Comparison of ENCODE assay signal across 8 mouse cellular contexts in genomic region chr17:33924577-33925283, GRCm38 (mm10). TPM values are rescaled to one million over a fixed set of nuclear protein-coding genes. Genes with fewer than 3 reads are reported as not detected.
A peak's percentile ranks its signal among the peaks of the same experiment; 100 is the strongest.
DNase-seq lines count a peak whose midpoint lies in the region; TF ChIP-seq lines count a peak whose summit lies in the region.

No protein-coding gene starts in this region.

- H3K27me3 ChIP-seq in heart, adult 2 months (ENCODE audit: control insufficient read depth, insufficient read depth, low read length), result no peaks in the 10 kb centered on the region
- H3K27me3 ChIP-seq in heart, embryonic 10.5 days (ENCODE audit: insufficient read depth, poor library complexity, severe bottlenecking), result no peaks in the 10 kb centered on the region
- no peaks in the 10 kb centered on the region for H3K27me3 ChIP-seq in midbrain, embryonic 10.5 days (ENCODE audit: low read depth, poor library complexity, severe bottlenecking)

- TF ChIP-seq CTCF in heart, adult 2 months (IDR thresholded peaks at IDR 0.05), result peak; percentile 51
- peak; percentile 46 for TF ChIP-seq CTCF in bone marrow, adult 2 months (IDR thresholded peaks at IDR 0.05; ENCODE audit: control insufficient read depth, insufficient read depth, low read length)

- 91% methylated on average over 10 of the region's 10 CpGs for WGBS in heart, adult 2 months
- WGBS in heart, embryonic 10.5 days, result 78% methylated on average over 10 of the region's 10 CpGs
- WGBS in bone marrow, adult 2 months, result 80% methylated on average over 10 of the region's 10 CpGs
- 83% methylated on average over 10 of the region's 10 CpGs for WGBS in midbrain, embryonic 10.5 days

- H3K27ac ChIP-seq in heart, adult 2 months, result no peak overlapping the region
- H3K27ac ChIP-seq in heart, embryonic 10.5 days, result no peak overlapping the region
- H3K27ac ChIP-seq in bone marrow, adult 2 months (ENCODE audit: control insufficient read depth, insufficient read depth, low read depth, low read length, poor library complexity), result no peak overlapping the region
- H3K27ac ChIP-seq in midbrain, embryonic 10.5 days (replicated peaks), result no peak overlapping the region

- no peaks in the 10 kb centered on the region for H3K9me3 ChIP-seq in heart, embryonic 10.5 days
- H3K9me3 ChIP-seq in midbrain, embryonic 10.5 days (replicated peaks), result no peaks in the 10 kb centered on the region

- H3K9ac ChIP-seq in heart, adult 2 months (ENCODE audit: low read depth, low read length), result no peak overlapping the region

- intact Hi-C loops in heart, adult 2 months (cut with DNase I), result loop anchor here (10.0 kb wide), 1 partner anchor 670 kb away; the partner anchor contains the start of genes Ager and Pbx2

- no peak for TF ChIP-seq EP300 in heart, adult 2 months (IDR thresholded peaks at IDR 0.05; ENCODE audit: insufficient read depth, low read depth, low read length)

- H3K4me1 ChIP-seq in heart, adult 2 months (ENCODE audit: control insufficient read depth, insufficient read depth, low read length), result peaks cover 4% of the 10 kb centered on the region; the same call in 1 of the 2 replicates
- peaks cover 21% of the 10 kb centered on the region for H3K4me1 ChIP-seq in heart, embryonic 10.5 days
- no peaks in the 10 kb centered on the region; the same call in 1 of the 2 replicates for H3K4me1 ChIP-seq in bone marrow, adult 2 months (ENCODE audit: control insufficient read depth, insufficient read depth, low read length)
- peaks cover 33% of the 10 kb centered on the region for H3K4me1 ChIP-seq in midbrain, embryonic 10.5 days

- no peak for DNase-seq in heart, adult 2 months
- DNase-seq in heart, embryonic 10.5 days (ENCODE audit: low spot score), result no peak
- DNase-seq in CD4-positive helper T cell, adult 2 months (ENCODE audit: low read depth, low spot score), result peak; percentile 77
- peak; percentile 48 for DNase-seq in lung, postnatal 14 days
- DNase-seq in frontal cortex, postnatal 14 days (ENCODE audit: low spot score in 2 of 2), result no peak
- no peak for DNase-seq in midbrain, embryonic 10.5 days (ENCODE audit: low spot score)
- DNase-seq in cerebellum, adult 11 months, result no peak

- H3K79me2 ChIP-seq in heart, adult 2 months (replicated peaks; ENCODE audit: control insufficient read depth, insufficient read depth, low read length), result peaks cover 3% of the 10 kb centered on the region; the same call in 1 of the 2 replicates

- no peak overlapping the region for H3K4me3 ChIP-seq in heart, adult 2 months
- H3K4me3 ChIP-seq in heart, embryonic 10.5 days, result no peak overlapping the region
- H3K4me3 ChIP-seq in bone marrow, adult 2 months (replicated peaks; ENCODE audit: control insufficient read depth, low read depth, low read length), result no peak overlapping the region
- H3K4me3 ChIP-seq in midbrain, embryonic 10.5 days, result no peak overlapping the region

- H3K36me3 ChIP-seq in heart, adult 2 months (ENCODE audit: control insufficient read depth, insufficient read depth, low read length), result no peaks in the 10 kb centered on the region; the same call in 1 of the 2 replicates
- peaks cover 11% of the 10 kb centered on the region; the same call in 1 of the 2 replicates for H3K36me3 ChIP-seq in heart, embryonic 10.5 days
- H3K36me3 ChIP-seq in midbrain, embryonic 10.5 days, result peaks cover 22% of the 10 kb centered on the region

- no peak for TF ChIP-seq POLR2A in heart, adult 2 months (IDR thresholded peaks at IDR 0.05; ENCODE audit: insufficient read depth, low read depth, low read length)
- TF ChIP-seq POLR2A in bone marrow, adult 2 months (IDR thresholded peaks at IDR 0.05; ENCODE audit: borderline replicate concordance, control insufficient read depth, low read depth, low read length), result no peak

RNA-seq across cellular contexts. Expression of gene Rgl2, which starts 4.6 kb away (rescaled TPM):
- 10 to 100 TPM; 33.2 to 36.0 TPM for total RNA-seq in heart, adult 2 months (2021)
- 89.1 and 101 TPM in 2 replicates for polyA plus RNA-seq in heart, adult 2 months (2012; rRNA removed)
- 37.1 and 44.2 TPM in 2 replicates for polyA plus RNA-seq in heart, embryonic 10.5 days (2016; fragmentation: Nextera tagmentation; extraction: Ambion mirVana)
- 91.8 and 173 TPM in 2 replicates for polyA plus RNA-seq in bone marrow, adult 2 months (2011; ENCODE audit: insufficient read depth, insufficient read length, low replicate concordance, missing spikeins)
- polyA plus RNA-seq in midbrain, embryonic 10.5 days (2016; fragmentation: Nextera tagmentation; extraction: Ambion mirVana), result 43.1 and 46.9 TPM in 2 replicates

RNA-seq across cellular contexts. Expression of gene Zbtb22, which starts 9.0 kb away (rescaled TPM):
- 10 to 100 TPM; 13.7 to 18.8 TPM for total RNA-seq in heart, adult 2 months (2021)
- 24.6 and 26.8 TPM in 2 replicates for polyA plus RNA-seq in heart, adult 2 months (2012; rRNA removed)
- polyA plus RNA-seq in heart, embryonic 10.5 days (2016; fragmentation: Nextera tagmentation; extraction: Ambion mirVana), result 16.0 and 17.3 TPM in 2 replicates
- polyA plus RNA-seq in bone marrow, adult 2 months (2011; ENCODE audit: insufficient read depth, insufficient read length, low replicate concordance, missing spikeins), result 21.2 and 26.3 TPM in 2 replicates
- 23.5 and 24.1 TPM in 2 replicates for polyA plus RNA-seq in midbrain, embryonic 10.5 days (2016; fragmentation: Nextera tagmentation; extraction: Ambion mirVana)

RNA-seq across cellular contexts. Expression of gene Tapbp, which starts 9.0 kb away (rescaled TPM):
- total RNA-seq in heart, adult 2 months (2021), result 100 to 1,000 TPM in 1 of 2 experiments, 10 to 100 TPM in 1; 98.9 to 124 TPM
- polyA plus RNA-seq in heart, adult 2 months (2012; rRNA removed), result 62.5 and 75.7 TPM in 2 replicates
- 13.9 and 20.5 TPM in 2 replicates for polyA plus RNA-seq in heart, embryonic 10.5 days (2016; fragmentation: Nextera tagmentation; extraction: Ambion mirVana)
- 75.8 and 87.3 TPM in 2 replicates for polyA plus RNA-seq in bone marrow, adult 2 months (2011; ENCODE audit: insufficient read depth, insufficient read length, low replicate concordance, missing spikeins)
- 14.9 and 17.3 TPM in 2 replicates for polyA plus RNA-seq in midbrain, embryonic 10.5 days (2016; fragmentation: Nextera tagmentation; extraction: Ambion mirVana)

RNA-seq across cellular contexts. Expression of gene Pfdn6, which starts 15.4 kb away (rescaled TPM):
- 10 to 100 TPM; 77.7 to 81.0 TPM for total RNA-seq in heart, adult 2 months (2021)
- polyA plus RNA-seq in heart, adult 2 months (2012; rRNA removed), result 28.0 and 29.6 TPM in 2 replicates
- 161 and 198 TPM in 2 replicates for polyA plus RNA-seq in heart, embryonic 10.5 days (2016; fragmentation: Nextera tagmentation; extraction: Ambion mirVana)
- 75.9 and 89.6 TPM in 2 replicates for polyA plus RNA-seq in bone marrow, adult 2 months (2011; ENCODE audit: insufficient read depth, insufficient read length, low replicate concordance, missing spikeins)
- 214 and 240 TPM in 2 replicates for polyA plus RNA-seq in midbrain, embryonic 10.5 days (2016; fragmentation: Nextera tagmentation; extraction: Ambion mirVana)

RNA-seq across cellular contexts. Expression of gene Daxx, which starts 15.5 kb away (rescaled TPM):
- 10 to 100 TPM; 11.5 to 16.4 TPM for total RNA-seq in heart, adult 2 months (2021)
- polyA plus RNA-seq in heart, adult 2 months (2012; rRNA removed), result 18.5 and 20.5 TPM in 2 replicates
- polyA plus RNA-seq in heart, embryonic 10.5 days (2016; fragmentation: Nextera tagmentation; extraction: Ambion mirVana), result 46.6 and 52.9 TPM in 2 replicates
- polyA plus RNA-seq in bone marrow, adult 2 months (2011; ENCODE audit: insufficient read depth, insufficient read length, low replicate concordance, missing spikeins), result 26.4 and 42.3 TPM in 2 replicates
- polyA plus RNA-seq in midbrain, embryonic 10.5 days (2016; fragmentation: Nextera tagmentation; extraction: Ambion mirVana), result 77.5 and 82.6 TPM in 2 replicates

Comparison
In these comparisons a context has a peak if more than half of its experiments do, and no peak if none do; other contexts are left out.
1. DNase-seq: peak in CD4-positive helper T cell, adult 2 months (single experiment) and lung, postnatal 14 days (single experiment); none in heart, adult 2 months (0 of 2), heart, embryonic 10.5 days (single experiment), frontal cortex, postnatal 14 days (0 of 2), midbrain, embryonic 10.5 days (single experiment) and cerebellum, adult 11 months (single experiment).